Mouse (Mus musculus): ENCODE measurements around the gene Pnmt.

Pnmt gene

DNA sequence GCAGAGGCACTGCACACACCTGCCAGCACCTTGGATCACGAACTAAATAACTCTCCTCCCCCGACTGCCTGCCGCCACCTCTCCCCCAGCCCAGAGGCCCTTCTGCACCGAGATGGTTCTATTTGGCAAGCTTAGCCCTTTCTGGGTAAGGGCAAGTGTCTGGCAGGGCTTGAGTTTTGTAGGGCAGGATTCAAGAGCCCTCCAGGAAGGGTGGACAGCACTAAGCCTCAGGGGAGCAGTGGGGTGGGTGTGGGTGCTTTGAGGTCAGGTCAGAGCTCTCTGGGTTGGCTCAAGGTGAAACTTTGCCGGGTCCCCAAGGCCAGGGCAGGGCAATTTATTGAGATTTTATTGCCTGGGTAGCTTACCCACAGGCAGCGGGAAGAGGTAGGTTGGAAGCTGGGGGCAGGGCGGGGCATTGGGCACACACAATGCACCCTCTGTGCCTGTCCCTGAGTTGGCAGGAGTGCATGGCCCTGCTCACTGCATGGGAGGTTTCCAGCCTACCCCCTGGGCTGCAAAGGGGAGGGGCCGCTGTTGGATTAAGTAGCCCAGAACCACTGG, 32.5 kb upstream of the Pnmt start:
- POLR2A ChIA-PET = interaction anchor here in 3 of 4 experiments (0.6 to 1.3 kb wide), 6 partner anchors 11 to 549 kb away, joined by 3 to 5 read pairs (median 3); partner anchors contain the start of genes Ormdl3 (in 1 of the 3) and Pgap3 (in 1 of the 3)
- CTCF ChIA-PET = interaction anchor here (0.7 to 7.5 kb wide), 5 partner anchors 10 to 11 kb away, joined by 3 to 65 read pairs (median 3); no protein-coding TSS in a partner anchor

DNA sequence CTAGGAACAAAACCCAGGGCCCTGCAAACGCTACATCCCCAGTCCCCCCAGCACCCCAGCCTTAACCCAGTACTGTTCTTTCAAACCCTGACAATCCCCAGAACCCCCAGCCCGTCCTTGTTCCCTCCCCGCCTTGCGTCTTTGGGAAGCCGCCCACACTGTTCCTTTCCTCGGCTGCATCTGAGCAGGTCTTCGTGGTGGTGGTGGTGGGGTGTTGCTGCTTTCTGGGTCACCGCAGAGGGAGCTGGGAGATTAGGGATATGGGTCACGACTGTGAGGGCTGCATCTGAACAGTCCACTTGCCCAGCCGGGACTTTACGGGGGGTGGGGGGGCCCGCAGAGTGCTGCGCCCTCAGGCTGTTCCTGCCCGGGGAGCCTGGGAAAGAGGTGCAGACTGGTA, 31.8 kb upstream of the Pnmt start:
- ChIA-PET CTCF (interaction anchor here in 3 of 4 experiments (0.5 to 7.5 kb wide), 11 partner anchors 10 to 1900 kb away, joined by 3 to 65 read pairs (median 5); no protein-coding TSS in a partner anchor), POLR2A (interaction anchor here in 2 of 4 experiments (0.6 to 2.7 kb wide), 7 partner anchors 9 to 131 kb away, joined by 3 to 7 read pairs (median 3); no protein-coding TSS in a partner anchor)

DNA sequence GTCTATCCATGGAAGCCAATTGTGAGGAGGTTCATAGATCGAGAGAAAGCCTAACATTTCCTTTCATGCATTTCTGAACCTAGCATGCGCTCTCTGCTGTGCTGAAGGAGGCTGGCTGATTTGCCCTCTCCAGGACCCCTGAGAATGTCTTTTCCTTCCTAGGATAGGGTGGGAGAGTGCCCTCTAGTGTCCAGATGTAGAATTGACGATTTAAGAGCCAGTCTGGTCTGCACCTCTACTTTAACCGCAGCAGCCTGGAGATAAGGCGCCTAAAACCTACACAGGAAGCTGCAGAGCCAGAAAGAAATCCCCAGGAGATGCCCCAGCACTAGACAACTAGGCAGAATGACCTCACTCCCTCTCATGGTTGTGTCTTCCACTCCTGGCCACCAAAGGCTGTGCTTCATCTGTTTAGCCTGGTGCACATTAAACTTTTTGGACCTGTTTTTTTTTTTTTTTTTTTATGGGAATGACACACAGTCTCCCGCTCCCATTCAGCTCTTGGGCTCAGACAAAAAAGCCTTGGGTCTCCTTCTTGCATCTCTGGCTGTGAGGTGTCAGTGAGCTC, 30.4 kb upstream of the Pnmt start:
- POLR2A ChIA-PET = interaction anchor here (0.6 to 2.7 kb wide), 13 partner anchors 8 to 94 kb away, joined by 3 to 7 read pairs (median 3); partner anchors contain the start of gene Pnmt (in 1 of the 4)
- CTCF ChIA-PET = interaction anchor here (0.5 to 7.5 kb wide), 41 partner anchors 8 to 431 kb away, joined by 3 to 65 read pairs (median 3); partner anchors contain the start of gene Ormdl3 (in 1 of the 4)

DNA sequence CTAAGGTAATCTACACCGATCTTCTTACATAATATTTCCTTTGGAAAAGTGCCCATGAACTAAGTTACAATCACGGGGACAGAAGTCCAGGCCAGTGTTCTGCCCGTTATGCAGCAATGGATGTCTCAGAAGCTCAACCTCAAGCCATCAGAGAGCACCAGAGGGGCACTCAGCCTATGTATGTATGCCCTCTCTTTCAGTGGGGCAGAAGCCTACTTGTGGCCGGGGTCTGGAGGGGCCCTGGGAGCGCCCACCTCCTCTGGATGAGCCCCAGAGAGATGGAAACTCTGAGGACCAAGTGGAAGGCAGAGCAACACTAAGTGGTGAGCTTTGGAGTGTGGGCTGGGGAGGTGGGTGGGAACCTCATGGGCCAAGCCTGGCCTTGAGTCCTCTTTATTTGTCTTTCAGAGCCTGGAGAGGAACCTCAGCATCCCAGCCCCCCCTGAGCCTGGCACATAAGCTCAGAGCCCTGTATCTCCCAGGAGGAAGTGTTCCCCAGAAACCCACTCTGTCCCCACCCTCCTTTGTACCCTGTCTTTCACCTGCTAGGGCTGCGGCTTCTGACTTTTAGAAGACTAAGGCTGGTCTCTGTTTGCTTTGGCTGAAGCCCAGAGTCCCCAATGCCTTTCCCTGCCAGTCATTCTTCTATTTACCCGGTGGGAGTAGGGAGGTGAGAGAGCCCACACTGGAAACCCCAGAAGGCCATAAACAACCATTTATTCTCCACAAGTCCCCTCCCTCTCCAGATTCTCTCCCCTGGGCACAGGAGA, 29.4 kb upstream of the Pnmt start:
- CTCF ChIA-PET = interaction anchor here (0.6 to 7.5 kb wide), 14 partner anchors 14 to 420 kb away, joined by 3 to 65 read pairs (median 4); no protein-coding TSS in a partner anchor

DNA sequence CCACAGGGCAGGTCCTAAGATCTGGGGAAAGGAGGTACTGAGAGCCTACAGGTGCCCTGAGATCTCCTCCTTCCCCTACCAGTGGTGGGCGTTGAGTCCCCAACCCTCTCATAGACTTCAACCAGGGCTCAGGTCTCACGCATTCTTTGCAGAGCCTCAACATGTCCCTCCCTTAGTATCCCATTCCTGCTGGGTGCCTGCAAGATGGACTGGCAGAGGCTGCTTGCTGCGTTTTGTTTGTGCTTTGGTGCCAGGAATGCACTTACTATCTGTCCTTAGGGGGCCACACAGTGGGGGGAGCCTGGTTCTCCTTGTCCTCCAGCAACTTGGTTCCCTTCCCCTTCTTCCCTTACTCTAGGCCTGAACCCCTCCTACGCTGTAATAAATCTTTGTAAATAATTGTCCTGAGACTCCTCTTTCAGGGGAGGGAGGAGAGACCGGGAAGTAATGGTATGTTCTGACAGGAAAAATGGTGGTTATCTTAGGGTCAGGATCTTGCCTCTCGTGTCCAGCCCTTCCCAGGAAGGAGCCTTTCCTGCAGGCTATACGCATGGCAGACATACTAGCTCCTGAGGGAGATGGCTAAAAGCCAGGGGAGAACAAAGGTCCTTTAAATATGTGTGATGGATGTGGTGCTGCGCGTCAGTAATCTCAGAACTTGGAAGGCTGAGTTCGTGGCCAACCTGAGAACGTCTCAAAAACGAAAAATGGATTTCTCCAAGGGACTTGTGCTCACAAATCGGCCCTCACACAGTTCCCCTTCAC, 28.7 kb upstream of the Pnmt start:
- POLR2A ChIA-PET = interaction anchor here (0.5 to 3.3 kb wide), 57 partner anchors 8 to 526 kb away, joined by 3 to 28 read pairs (median 4); partner anchors contain the start of genes Ormdl3 (in 2 of the 4), Pgap3 (in 2 of the 4), Ppp1r1b (in 2 of the 4) and Tcap (in 2 of the 4)
- CTCF ChIA-PET = interaction anchor here (0.5 to 7.5 kb wide), 36 partner anchors 7 to 1000 kb away, joined by 3 to 65 read pairs (median 4); partner anchors contain the start of genes Erbb2 (in 1 of the 4), Mien1 (in 1 of the 4), Ormdl3 (in 1 of the 4) and Ppp1r1b (in 1 of the 4)

More for the DNA sequence above, 29.4 kb upstream of the Pnmt start:
- POLR2A ChIA-PET = interaction anchor here in 3 of 4 experiments (0.6 to 2.7 kb wide), 8 partner anchors 8 to 108 kb away, joined by 3 to 7 read pairs (median 4); no protein-coding TSS in a partner anchor

DNA sequence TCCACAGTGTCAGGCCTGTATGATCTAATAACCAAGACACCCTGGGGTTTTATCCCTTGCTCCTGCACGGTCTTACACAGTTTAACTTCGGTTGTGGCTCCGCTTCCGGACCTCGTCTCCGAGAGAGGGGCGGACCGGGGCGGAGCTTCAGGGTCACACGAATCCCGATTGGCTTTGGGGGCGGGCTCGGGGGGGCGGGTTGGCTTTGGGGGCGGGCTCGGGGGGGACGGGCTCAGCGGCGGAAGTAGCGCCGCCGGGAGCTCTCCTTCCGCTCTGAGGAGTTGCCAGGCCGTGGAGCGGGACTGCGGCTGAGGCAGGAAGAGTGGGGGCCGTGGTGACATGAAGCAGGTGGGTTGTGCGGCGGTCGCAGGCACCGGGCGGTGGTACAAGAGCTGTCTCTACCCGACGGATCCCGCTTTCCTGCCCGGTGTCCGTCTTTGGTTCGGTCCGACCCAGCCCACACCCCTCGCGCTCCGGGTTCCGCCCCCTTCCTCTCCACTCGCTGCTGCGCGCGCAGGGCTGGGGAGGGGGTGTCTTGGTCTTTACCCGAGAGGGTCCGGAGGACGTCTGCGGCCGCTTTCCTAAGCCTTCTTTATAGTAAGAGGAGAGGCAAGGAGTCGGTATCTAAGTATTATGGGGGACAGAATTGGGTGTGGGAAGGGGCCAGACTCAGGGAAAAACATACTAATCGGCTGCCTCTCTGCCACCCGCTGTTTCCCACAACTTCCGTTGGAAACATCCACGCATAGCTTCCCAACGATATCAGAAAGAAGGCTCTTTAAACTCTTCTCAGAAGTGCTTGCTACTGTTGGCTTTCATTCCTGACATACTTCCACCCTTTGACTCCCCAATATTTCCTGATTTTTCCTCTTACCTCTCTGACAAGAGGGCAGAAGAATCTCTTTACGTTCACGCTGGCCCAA, 27.8 kb upstream of the Pnmt start, which contains the start of gene Stard3:
Gene Stard3 (plus strand): TSS at position 208 of the 923 bp plus-strand sequence.
- POLR2A ChIA-PET = interaction anchor here (0.5 to 3.3 kb wide), 66 partner anchors 8 to 588 kb away, joined by 3 to 28 read pairs (median 4); partner anchors contain the start of genes Ormdl3 (in 2 of the 4), Pgap3 (in 2 of the 4), Ppp1r1b (in 2 of the 4) and Tcap (in 2 of the 4)
- CTCF ChIA-PET = interaction anchor here (0.5 to 2.1 kb wide), 39 partner anchors 8 to 1001 kb away, joined by 3 to 38 read pairs (median 4); partner anchors contain the start of genes Ppp1r1b (in 2 of the 4), Erbb2 (in 1 of the 4), Mien1 (in 1 of the 4) and Ormdl3 (in 1 of the 4)

DNA sequence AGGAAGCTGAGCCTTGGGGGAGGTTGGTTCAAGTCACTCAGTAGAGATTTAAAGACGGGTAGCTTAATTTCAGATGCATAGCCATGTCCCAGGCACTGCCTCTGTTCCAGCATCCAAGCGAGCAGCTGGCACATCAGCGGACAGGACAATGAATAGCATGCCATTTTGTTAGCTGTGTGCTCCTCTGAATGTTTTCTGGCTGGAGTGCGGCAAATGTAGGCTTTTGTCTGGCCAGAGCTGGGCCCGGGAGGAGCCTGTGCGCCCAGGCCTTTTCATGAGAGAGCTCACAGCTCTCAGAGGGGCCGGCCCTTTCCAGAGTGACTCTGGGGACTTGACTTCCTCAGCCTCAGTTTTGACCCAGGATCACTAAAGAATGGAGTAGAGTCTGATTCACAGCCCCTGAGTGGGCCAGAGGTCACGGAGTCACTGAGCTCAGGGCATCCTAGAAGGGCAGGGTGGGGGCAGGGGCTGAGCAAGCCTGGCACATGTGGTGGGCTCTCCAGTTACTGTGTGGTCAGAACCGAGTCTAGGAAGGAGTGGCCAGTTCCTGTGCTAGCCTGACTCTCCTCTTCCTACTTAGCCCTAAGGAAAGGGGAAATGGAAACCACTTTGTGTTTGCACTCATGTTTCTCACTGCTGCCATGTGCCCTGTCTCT, 25.3 kb upstream of the Pnmt start:
- ChIA-PET CTCF (interaction anchor here in 3 of 4 experiments (0.6 to 3.3 kb wide), 8 partner anchors 12 to 97 kb away, joined by 3 to 14 read pairs (median 5); no protein-coding TSS in a partner anchor), POLR2A (interaction anchor here in 3 of 4 experiments (0.5 to 3.3 kb wide), 8 partner anchors 9 to 416 kb away, joined by 3 to 22 read pairs (median 3); no protein-coding TSS in a partner anchor)

DNA sequence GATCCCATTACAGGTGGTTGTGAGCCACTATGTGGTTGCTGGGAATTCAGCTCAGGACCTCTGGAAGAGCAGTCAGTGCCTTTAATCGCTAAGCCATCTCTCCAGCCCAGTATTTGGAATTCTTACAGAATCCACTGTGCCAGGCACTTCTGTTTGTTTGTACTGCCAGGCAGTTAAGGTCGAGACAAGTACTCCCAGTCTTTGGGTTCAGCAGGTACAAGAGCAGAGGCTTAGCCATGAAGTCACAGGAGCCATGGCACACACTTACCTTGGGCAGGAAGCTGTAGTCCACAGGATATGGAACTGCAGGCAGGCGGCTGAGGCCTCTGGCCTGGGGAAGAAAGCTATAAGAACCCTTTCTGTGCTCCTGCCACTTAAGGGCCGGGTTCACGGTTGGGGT, 22.4 kb upstream of the Pnmt start:
- CTCF ChIA-PET = interaction anchor here in 3 of 4 experiments (0.8 to 3.3 kb wide), 10 partner anchors 8 to 233 kb away, joined by 3 to 14 read pairs (median 3); no protein-coding TSS in a partner anchor
- POLR2A ChIA-PET = interaction anchor here in 3 of 4 experiments (0.5 to 1.2 kb wide), 6 partner anchors 8 to 28 kb away, joined by 3 to 4 read pairs (median 3); partner anchors contain the start of gene Ppp1r1b (in 1 of the 3)

DNA sequence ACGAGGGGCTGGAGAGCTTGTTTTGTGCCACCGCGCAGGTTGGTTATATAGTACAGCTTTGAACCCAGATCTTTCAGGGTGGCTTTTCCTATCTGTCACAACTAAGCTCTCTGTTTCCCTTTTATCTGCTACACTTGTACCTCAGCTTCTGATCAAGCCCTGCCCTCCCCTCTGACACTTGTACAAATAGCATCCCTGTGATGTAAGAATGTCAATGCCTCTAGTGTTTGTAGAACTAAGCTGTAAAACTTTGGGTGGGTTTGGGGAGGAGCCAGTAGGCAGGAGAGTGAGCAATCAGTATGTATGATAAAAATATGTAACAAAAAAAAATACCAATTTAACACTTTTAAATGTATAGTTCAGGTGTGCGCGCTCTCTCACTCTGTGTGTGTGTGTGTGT, 21.8 kb upstream of the Pnmt start:
- POLR2A ChIA-PET = interaction anchor here in 3 of 4 experiments (0.5 to 1.0 kb wide), 5 partner anchors 8 to 28 kb away, joined by 3 to 4 read pairs (median 3); partner anchors contain the start of gene Ppp1r1b (in 1 of the 3)
- CTCF ChIA-PET = interaction anchor here (0.5 to 2.7 kb wide), 12 partner anchors 8 to 362 kb away, joined by 3 to 12 read pairs (median 4); partner anchors contain the start of gene Ppp1r1b (in 1 of the 4)

DNA sequence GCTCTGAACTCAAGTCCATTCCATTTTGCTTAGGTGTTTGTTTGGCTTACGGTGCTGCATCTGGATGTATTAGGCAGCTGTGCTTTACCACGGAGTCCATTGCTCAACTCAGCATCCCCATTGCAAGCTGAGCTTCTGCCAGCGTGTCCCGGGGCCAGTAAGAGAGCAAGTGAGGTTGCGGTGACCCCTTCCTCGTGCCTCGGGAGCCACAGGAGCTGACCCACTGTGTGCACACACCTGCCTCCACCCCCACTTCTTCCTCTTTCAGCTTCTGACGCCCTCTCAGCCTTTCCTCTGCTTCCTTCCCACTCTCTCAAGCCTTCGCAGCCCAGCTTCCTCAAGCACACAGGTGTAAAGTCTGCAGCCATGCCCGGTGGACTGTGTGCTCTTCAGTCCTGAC, 20.0 kb upstream of the Pnmt start:
- CTCF ChIA-PET = interaction anchor here in 3 of 4 experiments (0.6 to 2.7 kb wide), 7 partner anchors 11 to 92 kb away, joined by 3 to 10 read pairs (median 3); no protein-coding TSS in a partner anchor
- POLR2A ChIA-PET = interaction anchor here in 2 of 4 experiments (0.5 to 1.9 kb wide), 7 partner anchors 8 to 141 kb away, joined by 3 to 7 read pairs (median 5); partner anchors contain the start of gene Stard3 (in 1 of the 2)

DNA sequence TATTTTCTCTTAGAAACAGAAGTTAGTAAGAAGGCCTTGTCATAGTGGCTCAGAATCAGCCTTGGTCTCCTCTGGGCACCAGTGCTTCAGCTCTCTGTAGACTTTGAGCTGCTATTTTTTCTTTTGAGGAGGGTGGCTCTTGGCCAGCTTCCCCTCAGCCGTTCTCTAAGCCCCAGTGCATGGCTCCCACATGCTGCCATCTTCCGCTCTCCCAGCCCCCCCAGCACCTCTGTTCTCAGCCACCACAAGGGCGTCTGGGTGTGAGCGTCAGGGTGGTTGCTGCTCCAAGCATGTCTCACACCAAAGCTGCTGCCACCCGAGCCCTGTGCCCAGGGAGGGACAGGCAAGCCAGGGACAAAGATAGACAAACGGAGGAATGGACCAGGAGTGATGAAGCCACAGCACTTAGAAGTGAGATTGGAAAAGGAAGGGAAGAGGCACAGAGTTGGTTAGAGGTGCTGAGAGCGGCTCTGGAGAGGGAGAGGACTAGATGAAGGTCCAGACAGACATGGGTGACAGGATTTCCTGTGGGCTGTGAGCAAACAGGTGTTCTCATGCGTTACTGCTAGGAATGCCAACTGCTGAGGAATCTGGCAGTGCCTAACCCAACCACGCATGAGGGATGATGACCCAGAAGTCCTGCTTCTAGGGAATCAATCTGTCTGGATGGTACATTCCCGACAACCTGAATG, 18.9 kb upstream of the Pnmt start:
- ChIA-PET CTCF (interaction anchor here in 2 of 4 experiments (0.6 to 2.7 kb wide), 6 partner anchors 12 to 31 kb away, joined by 3 to 10 read pairs (median 6); partner anchors contain the start of gene Ppp1r1b (in 1 of the 2)), POLR2A (interaction anchor here in 2 of 4 experiments (0.6 to 2.8 kb wide), 7 partner anchors 9 to 220 kb away, joined by 3 to 9 read pairs (median 5); partner anchors contain the start of genes Stard3 (in 2 of the 2) and Ormdl3 (in 1 of the 2))

DNA sequence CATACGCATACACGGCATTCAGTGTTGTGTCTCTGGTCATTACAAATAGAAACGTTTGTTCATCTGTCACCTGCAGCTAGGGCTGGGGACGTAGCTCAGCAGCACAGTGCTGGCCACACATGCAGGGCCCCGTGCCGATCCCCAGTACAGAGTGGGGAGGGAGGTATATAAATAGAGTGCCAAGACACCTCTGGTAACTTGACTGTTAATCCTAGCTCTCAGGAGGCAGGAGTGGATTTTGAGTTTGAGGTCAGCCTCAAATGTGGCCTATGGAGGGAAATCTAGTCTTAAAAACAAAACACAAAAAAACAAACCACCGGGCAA, 18.4 kb upstream of the Pnmt start:
- POLR2A ChIA-PET = interaction anchor here in 3 of 4 experiments (0.6 to 2.8 kb wide), 4 partner anchors 9 to 219 kb away, joined by 3 to 9 read pairs (median 5); partner anchors contain the start of genes Stard3 (in 3 of the 3) and Ormdl3 (in 1 of the 3)

DNA sequence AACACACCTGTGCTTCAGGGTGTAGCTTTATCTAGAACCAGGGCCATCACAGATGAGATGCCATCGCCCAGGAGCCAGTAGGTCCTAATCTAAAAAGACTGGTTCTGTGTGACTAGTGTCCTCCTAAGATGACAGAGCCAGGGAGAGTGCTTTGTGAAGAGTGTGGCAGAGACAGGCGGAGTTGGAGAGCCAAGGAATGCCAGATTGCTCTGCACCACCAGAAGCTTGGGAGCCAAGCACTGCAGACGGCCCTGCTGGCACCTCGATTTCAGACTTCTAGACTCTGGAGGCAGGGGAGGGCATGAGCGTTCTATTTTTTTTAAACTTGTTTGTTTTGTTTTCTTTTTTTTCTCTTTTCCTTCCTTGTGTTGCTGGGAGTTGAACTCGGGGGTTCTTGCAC, 16.9 kb upstream of the Pnmt start:
- POLR2A ChIA-PET = interaction anchor here in 3 of 4 experiments (0.7 to 2.8 kb wide), 7 partner anchors 9 to 230 kb away, joined by 3 to 9 read pairs (median 3); partner anchors contain the start of gene Stard3 (in 3 of the 3)

More for the DNA sequence above, 18.4 kb upstream of the Pnmt start:
- CTCF ChIA-PET = interaction anchor here in 2 of 4 experiments (1.0 to 2.5 kb wide), 2 partner anchors 25 to 69 kb away, joined by 3 to 8 read pairs (median 4); no protein-coding TSS in a partner anchor

DNA sequence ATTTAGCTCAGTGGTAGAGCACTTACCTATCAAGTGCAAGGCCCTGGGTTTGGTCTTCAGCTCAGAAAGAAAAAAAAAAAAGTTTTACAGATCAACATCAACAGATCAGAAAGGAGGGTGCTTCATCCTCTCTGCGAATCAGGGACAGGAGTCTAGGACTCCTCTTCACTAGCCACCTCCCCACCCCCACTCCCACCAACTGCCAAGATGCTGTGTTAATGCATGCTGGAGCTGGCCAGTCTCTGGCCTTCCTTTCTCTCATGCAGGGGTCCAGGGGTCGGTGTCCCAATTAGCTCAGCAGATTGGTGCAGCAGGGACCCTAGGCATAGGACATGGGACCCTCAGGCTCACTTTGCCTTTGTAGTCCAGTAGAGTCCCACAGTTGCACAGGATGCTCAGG, 15.7 kb upstream of the Pnmt start:
- ChIA-PET POLR2A (interaction anchor here in 3 of 4 experiments (0.6 to 3.8 kb wide), 9 partner anchors 9 to 161 kb away, joined by 3 to 23 read pairs (median 6); partner anchors contain the start of genes Stard3 (in 3 of the 3) and Pgap3 (in 1 of the 3)), CTCF (interaction anchor here (0.6 to 3.7 kb wide), 12 partner anchors 12 to 187 kb away, joined by 3 to 40 read pairs (median 6); partner anchors contain the start of genes Ppp1r1b (in 1 of the 4) and Stard3 (in 1 of the 4))

More for the DNA sequence above, 16.9 kb upstream of the Pnmt start:
- CTCF ChIA-PET = interaction anchor here (0.6 to 1.6 kb wide), 7 partner anchors 11 to 182 kb away, joined by 3 to 5 read pairs (median 3); partner anchors contain the start of gene Stard3 (in 1 of the 4)

Data from embryonic stem cell, embryonic (primary cell).